Mouse (Mus musculus): ENCODE results near the gene Dpp9. TPM values are rescaled to one million over a fixed set of nuclear protein-coding genes. Genes with fewer than 3 reads are reported as not detected.

Dpp9 gene
- 30.3 and 31.3 TPM in 2 replicates for total RNA-seq (2014; rRNA removed)
- polyA plus RNA-seq (2015; fragmentation: Nextera tagmentation; extraction: Ambion mirVana), result 18.9 and 19.0 TPM in 2 replicates

DNA sequence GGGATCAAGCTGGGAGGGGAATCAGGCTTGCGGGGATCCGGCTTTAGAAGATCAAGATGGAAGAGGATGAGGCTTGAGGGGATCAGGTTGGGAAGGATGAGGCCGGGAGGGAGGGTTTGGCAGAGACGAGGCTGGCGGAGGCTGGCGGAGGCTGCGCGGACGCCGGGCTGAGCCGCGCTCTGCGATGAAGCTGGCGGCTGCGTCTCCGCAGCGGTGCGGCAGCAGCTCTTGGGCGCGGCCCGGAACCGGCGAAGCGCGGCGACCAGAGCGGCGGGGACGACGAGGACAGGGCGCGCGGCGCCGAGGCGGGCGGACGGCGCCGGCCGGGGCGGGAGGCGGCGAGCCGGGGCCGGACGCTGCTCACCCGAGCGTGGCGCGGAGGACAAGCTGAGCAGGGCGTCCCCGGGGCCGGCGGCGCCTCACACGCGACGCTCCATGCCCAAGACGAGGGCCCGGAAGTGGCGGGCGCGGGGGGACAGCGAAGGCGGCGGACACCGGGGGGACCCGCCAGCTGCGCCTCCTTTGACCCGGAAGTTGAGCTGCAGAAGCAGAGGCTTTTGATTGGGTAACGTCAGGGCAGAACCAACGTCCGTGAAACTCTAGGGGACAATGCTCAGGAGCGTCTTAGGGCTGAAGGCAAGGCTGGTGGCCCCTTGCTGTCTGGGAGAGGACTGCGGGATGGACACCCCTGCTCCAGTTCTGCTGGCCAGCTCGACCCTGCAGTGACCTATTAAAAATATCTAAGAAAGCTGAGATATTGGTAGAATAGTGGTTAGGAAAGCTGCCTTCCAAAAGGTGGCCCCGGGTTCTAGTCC, at the start of gene Dpp9:
Gene Dpp9 (minus strand): TSS at position 529 of the 815 bp plus-strand sequence.
- H3K4me2 ChIP-seq (ENCODE audit: low read depth, low read length), result peak within 1 kb of the TSS; percentile 94
- no peaks in the 10 kb centered on the region for H3K9me3 ChIP-seq (ENCODE audit: low read length)
- peak; percentile 60 for TF ChIP-seq CTCF (IDR thresholded peaks at IDR 0.05; ENCODE audit: low read depth)
- WGBS, result under 1% methylated on average over 71 of the region's 78 CpGs
- no peaks in the 10 kb centered on the region for H3K27me3 ChIP-seq (ENCODE audit: insufficient read depth, low read length)
- DNase-seq (ENCODE audit: low spot score) (peak; percentile 97), ATAC-seq (peak; percentile 99)
- H3K9ac ChIP-seq (replicated peaks; ENCODE audit: low read length), result peak within 1 kb of the TSS; percentile 86
- H3K36me3 ChIP-seq (ENCODE audit: insufficient read depth, low read length), result no peaks in the 10 kb centered on the region
- peak within 1 kb of the TSS; percentile 92 for H3K27ac ChIP-seq
- peaks cover 15% of the 10 kb centered on the region for H3K4me1 ChIP-seq (ENCODE audit: insufficient read depth, low read length)
- peak within 1 kb of the TSS; percentile 74 for H3K4me3 ChIP-seq (ENCODE audit: low read length)

GRCm38 (mm10) chr17:56266271-56266670, 47.6 kb upstream of the Dpp9 start:
- Histone ChIP-seq H3K27ac (no peak overlapping the region), H3K27me3 (ENCODE audit: insufficient read depth, low read length) (no peaks in the 10 kb centered on the region), H3K4me3 (ENCODE audit: low read length) (no peak overlapping the region), H3K4me1 (ENCODE audit: insufficient read depth, low read length) (no peaks in the 10 kb centered on the region), H3K4me2 (ENCODE audit: low read depth, low read length) (no peak overlapping the region), H3K36me3 (ENCODE audit: insufficient read depth, low read length) (peaks cover 12% of the 10 kb centered on the region), H3K9ac (replicated peaks; ENCODE audit: low read length) (no peak overlapping the region), H3K9me3 (ENCODE audit: low read length) (no peaks in the 10 kb centered on the region)
- no peak for TF ChIP-seq CTCF (IDR thresholded peaks at IDR 0.05; ENCODE audit: low read depth)
- 63% methylated on average over 3 of the region's 3 CpGs for whole genome bisulfite sequencing
- no peak for DNase-seq (ENCODE audit: low spot score)
- ATAC-seq, result no peak

DNA sequence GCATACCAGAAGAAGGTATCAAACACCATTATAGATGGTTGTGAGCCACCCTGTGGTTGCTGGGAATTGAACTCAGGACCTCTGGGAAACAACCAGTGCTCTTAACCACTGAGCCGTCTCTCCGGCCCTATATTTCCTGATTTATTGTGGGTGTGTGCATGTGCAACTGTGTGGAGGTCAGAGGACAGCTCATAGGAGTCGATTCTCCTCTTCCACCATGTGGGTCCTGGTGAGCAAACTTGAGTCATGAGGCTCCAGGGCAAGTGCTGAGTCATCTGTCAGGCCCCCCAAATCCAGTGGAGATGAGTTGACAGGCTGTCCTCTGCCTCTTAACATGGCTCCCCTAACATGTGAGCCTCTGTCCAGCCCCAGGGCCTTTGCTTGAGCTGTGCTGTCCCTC, 47.2 kb upstream of the Dpp9 start:
- Histone ChIP-seq H3K4me1 (ENCODE audit: insufficient read depth, low read length) (no peaks in the 10 kb centered on the region), H3K27ac (no peak overlapping the region), H3K27me3 (ENCODE audit: insufficient read depth, low read length) (no peaks in the 10 kb centered on the region), H3K9me3 (ENCODE audit: low read length) (no peaks in the 10 kb centered on the region), H3K36me3 (ENCODE audit: insufficient read depth, low read length) (peaks cover 14% of the 10 kb centered on the region), H3K4me2 (ENCODE audit: low read depth, low read length) (no peak overlapping the region), H3K9ac (replicated peaks; ENCODE audit: low read length) (no peak overlapping the region), H3K4me3 (ENCODE audit: low read length) (no peak overlapping the region)
- ATAC-seq (no peak), DNase-seq (ENCODE audit: low spot score) (no peak)
- 91% methylated on average over 3 of the region's 3 CpGs for WGBS
- TF ChIP-seq CTCF (IDR thresholded peaks at IDR 0.05; ENCODE audit: low read depth), result no peak

- H3K9ac ChIP-seq (replicated peaks; ENCODE audit: low read length), result no peak overlapping the region
- DNase-seq (ENCODE audit: low spot score) (no peak), ATAC-seq (no peak)
- H3K36me3 ChIP-seq (ENCODE audit: insufficient read depth, low read length), result peaks cover 15% of the 10 kb centered on the region
- no peaks in the 10 kb centered on the region for H3K27me3 ChIP-seq (ENCODE audit: insufficient read depth, low read length)
- no peaks in the 10 kb centered on the region for H3K9me3 ChIP-seq (ENCODE audit: low read length)
- 91% methylated on average over 4 of the region's 4 CpGs for WGBS
- H3K4me3 ChIP-seq (ENCODE audit: low read length), result no peak overlapping the region
- TF ChIP-seq CTCF (IDR thresholded peaks at IDR 0.05; ENCODE audit: low read depth), result no peak
- H3K27ac ChIP-seq, result no peak overlapping the region
- H3K4me1 ChIP-seq (ENCODE audit: insufficient read depth, low read length), result no peaks in the 10 kb centered on the region
- no peak overlapping the region for H3K4me2 ChIP-seq (ENCODE audit: low read depth, low read length)
Measured at GRCm38 (mm10) chr17:56265011-56265410, 46.3 kb upstream of the Dpp9 start.

DNA sequence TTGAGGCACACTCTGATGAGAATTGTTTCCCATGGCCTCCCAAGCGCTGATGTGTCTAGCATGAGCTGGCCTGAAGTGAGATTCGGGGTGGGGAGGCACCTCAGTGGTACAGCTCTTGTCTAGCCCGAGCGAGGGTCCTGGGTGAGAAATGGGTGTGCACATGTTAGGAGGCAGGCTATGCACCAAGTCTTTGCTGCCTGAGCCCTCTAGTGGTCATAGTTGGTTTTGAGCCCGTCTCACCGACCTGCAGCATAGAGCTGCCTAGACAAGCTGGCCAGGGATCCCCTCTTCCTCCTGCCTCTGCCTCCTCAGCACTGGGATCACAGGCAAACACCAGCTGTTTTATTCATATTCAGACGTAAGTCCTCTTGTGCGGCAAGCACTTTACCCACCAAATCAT, 45.3 kb upstream of the Dpp9 start:
- TF ChIP-seq CTCF (IDR thresholded peaks at IDR 0.05; ENCODE audit: low read depth), result peak; percentile 86
- Histone ChIP-seq H3K4me1 (ENCODE audit: insufficient read depth, low read length) (no peaks in the 10 kb centered on the region), H3K4me2 (ENCODE audit: low read depth, low read length) (no peak overlapping the region), H3K27me3 (ENCODE audit: insufficient read depth, low read length) (no peaks in the 10 kb centered on the region), H3K9ac (replicated peaks; ENCODE audit: low read length) (no peak overlapping the region), H3K36me3 (ENCODE audit: insufficient read depth, low read length) (peaks cover 24% of the 10 kb centered on the region), H3K4me3 (ENCODE audit: low read length) (no peak overlapping the region), H3K27ac (no peak overlapping the region), H3K9me3 (ENCODE audit: low read length) (no peaks in the 10 kb centered on the region)
- peak; percentile 82 for DNase-seq (ENCODE audit: low spot score)
- peak; percentile 74 for ATAC-seq
- 21% methylated on average over 8 of the region's 8 CpGs for WGBS

DNA sequence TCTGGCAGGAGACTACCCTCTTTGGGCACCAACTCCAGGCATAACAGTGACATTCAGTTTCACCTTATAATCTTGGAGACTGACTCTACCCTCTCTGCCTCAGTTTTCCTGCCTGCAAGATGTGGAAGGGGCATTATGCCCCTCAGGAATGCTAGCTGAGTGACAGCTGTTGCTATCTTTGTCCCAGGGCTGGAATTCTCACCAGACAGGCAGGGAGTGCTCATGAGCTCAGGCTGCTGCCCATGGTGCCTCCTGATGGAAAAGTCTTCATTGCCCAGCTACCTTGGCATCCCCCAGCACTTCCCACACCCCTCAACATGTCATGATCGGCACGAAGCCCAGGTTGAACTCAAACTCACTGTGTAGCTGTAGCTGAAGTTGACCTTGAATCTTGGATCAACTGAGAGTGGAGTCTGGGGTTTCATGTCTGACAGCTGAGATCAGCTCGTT, 44.0 kb upstream of the Dpp9 start:
- DNase-seq (ENCODE audit: low spot score) (no peak), ATAC-seq (no peak)
- no peak overlapping the region for H3K4me2 ChIP-seq (ENCODE audit: low read depth, low read length)
- TF ChIP-seq CTCF (IDR thresholded peaks at IDR 0.05; ENCODE audit: low read depth), result no peak
- H3K27me3 ChIP-seq (ENCODE audit: insufficient read depth, low read length), result no peaks in the 10 kb centered on the region
- no peaks in the 10 kb centered on the region for H3K4me1 ChIP-seq (ENCODE audit: insufficient read depth, low read length)
- peaks cover 24% of the 10 kb centered on the region for H3K36me3 ChIP-seq (ENCODE audit: insufficient read depth, low read length)
- no peaks in the 10 kb centered on the region for H3K9me3 ChIP-seq (ENCODE audit: low read length)
- no peak overlapping the region for H3K4me3 ChIP-seq (ENCODE audit: low read length)
- no peak overlapping the region for H3K27ac ChIP-seq
- 83% methylated on average over 3 of the region's 3 CpGs for WGBS
- no peak overlapping the region for H3K9ac ChIP-seq (replicated peaks; ENCODE audit: low read length)

DNA sequence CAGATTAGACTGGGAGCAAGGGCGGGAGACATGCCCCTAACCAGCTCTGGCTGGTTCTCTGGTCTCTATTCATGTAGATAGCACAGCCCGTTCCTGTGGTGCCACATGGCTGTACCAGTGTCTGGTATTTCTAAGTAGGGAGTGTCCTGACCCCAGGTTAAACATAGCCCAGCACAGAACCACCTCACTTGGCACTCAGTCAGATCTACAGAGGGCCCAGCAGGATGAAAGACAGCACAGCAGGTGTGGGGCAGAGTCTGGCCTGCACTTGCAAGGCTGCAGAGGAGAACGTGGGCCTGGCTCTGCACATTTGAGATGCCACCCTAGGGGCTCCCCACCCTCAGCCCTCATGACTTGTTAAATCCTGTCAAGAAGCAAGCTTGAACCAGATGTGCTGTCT, 42.5 kb upstream of the Dpp9 start:
- H3K9me3 ChIP-seq (ENCODE audit: low read length), result no peaks in the 10 kb centered on the region
- H3K36me3 ChIP-seq (ENCODE audit: insufficient read depth, low read length), result peaks cover 24% of the 10 kb centered on the region
- ATAC-seq (no peak), DNase-seq (ENCODE audit: low spot score) (no peak)
- no peak overlapping the region for H3K4me2 ChIP-seq (ENCODE audit: low read depth, low read length)
- TF ChIP-seq CTCF (IDR thresholded peaks at IDR 0.05; ENCODE audit: low read depth), result no peak
- H3K27ac ChIP-seq, result no peak overlapping the region
- no peaks in the 10 kb centered on the region for H3K4me1 ChIP-seq (ENCODE audit: insufficient read depth, low read length)
- H3K9ac ChIP-seq (replicated peaks; ENCODE audit: low read length), result no peak overlapping the region
- H3K27me3 ChIP-seq (ENCODE audit: insufficient read depth, low read length), result no peaks in the 10 kb centered on the region
- WGBS, result 74% methylated on average over 3 of the region's 3 CpGs
- H3K4me3 ChIP-seq (ENCODE audit: low read length), result no peak overlapping the region

All from hindbrain, postnatal 0 days (tissue).